Mouse (Mus musculus) heart, postnatal 14 days (tissue): ENCODE measurements around the gene Acbd7. TPM values are rescaled to one million over a fixed set of nuclear protein-coding genes. Genes with fewer than 3 reads are reported as not detected.

Experiments
- DNase-seq, 2 experiments: peaks; one replicate each; pipeline ENCODE4 v3.0.0; 2021 to 2022
- intact Hi-C: fragments of 180-260 bp; cut with DNase I; formaldehyde crosslinking; loops from one replicate; pipeline ENCODE4 v1.15.1; 2025
- long read RNA-seq, 2 experiments: library from polyadenylated mRNA; stranded (forward); transcript quantifications; one replicate each; pipeline ENCODE4 v2.0.0; 2021
- total RNA-seq, 2 experiments: library from RNA; stranded (reverse); gene quantifications; 2 replicates each; pipeline ENCODE4 v1.2.3; 2021

Acbd7 gene
- total RNA-seq = 1 to 10 TPM in 1 of 2 experiments, under 1 TPM in 1; 0.98 to 1.1 TPM
- long read RNA-seq, experiment 1 = 0 reads
- long read RNA-seq, experiment 2 = 0 reads

GRCm38 (mm10) chr2:3335611-3336301 is at the start of gene Acbd7:
Gene Acbd7, plus strand, starts transcription at chr2:3336168.
- DNase-seq = peak; percentile 33 to 45
- intact Hi-C loops = loop anchor here (10.0 kb wide), 1 partner anchor 179 kb away; the partner anchor contains the start of genes Cdnf, Gm45902 and Hspa14

- intact Hi-C loops = no loop called here
- DNase-seq = no peak
Measured at GRCm38 (mm10) chr2:3286243-3286642, 49.7 kb upstream of the Acbd7 start.

- intact Hi-C loops = no loop called here
Measured at GRCm38 (mm10) chr2:3289581-3289980, 46.4 kb upstream of the Acbd7 start.

GRCm38 (mm10) chr2:3292170-3292569 is 43.8 kb upstream of the Acbd7 start:
- no peak for DNase-seq
- intact Hi-C loops = no loop called here

More at GRCm38 (mm10) chr2:3289581-3289980, 46.4 kb upstream of the Acbd7 start:
- DNase-seq = no peak

- no peak for DNase-seq
- intact Hi-C loops = no loop called here
Measured at GRCm38 (mm10) chr2:3295826-3296225, 40.1 kb upstream of the Acbd7 start.

GRCm38 (mm10) chr2:3305426-3306025 is 30.4 kb upstream of the Acbd7 start:
- DNase-seq = peak in 1 of 2 experiments; percentile 7
- intact Hi-C loops = no loop called here

- DNase-seq = no peak
- intact Hi-C loops = no loop called here
Measured at GRCm38 (mm10) chr2:3323132-3323531, 12.8 kb upstream of the Acbd7 start.

GRCm38 (mm10) chr2:3324381-3325130 is 11.4 kb upstream of the Acbd7 start:
- intact Hi-C loops = no loop called here
- no peak for DNase-seq

- DNase-seq = no peak
- intact Hi-C loops = no loop called here
Measured at GRCm38 (mm10) chr2:3326547-3326946, 9.4 kb upstream of the Acbd7 start.

- intact Hi-C loops = no loop called here
Measured at GRCm38 (mm10) chr2:3327351-3327750, 8.6 kb upstream of the Acbd7 start.

GRCm38 (mm10) chr2:3331071-3331703 is 4.8 kb upstream of the Acbd7 start:
- DNase-seq = no peak
- intact Hi-C loops = loop anchor here (5.0 to 10.0 kb wide), 2 partner anchors 104 to 184 kb away; partner anchors contain the start of genes Cdnf, Gm45902 and Hspa14

More at GRCm38 (mm10) chr2:3327351-3327750, 8.6 kb upstream of the Acbd7 start:
- peak; percentile 67 to 80 for DNase-seq

GRCm38 (mm10) chr2:3332056-3332455 is 3.9 kb upstream of the Acbd7 start:
- intact Hi-C loops = loop anchor here (2.0 to 10.0 kb wide), 3 partner anchors 47 to 183 kb away; partner anchors contain the start of genes Cdnf, Gm45902, Hspa14 and Nmt2
- no peak for DNase-seq

- intact Hi-C loops = loop anchor here (2.0 to 10.0 kb wide), 3 partner anchors 48 to 182 kb away; partner anchors contain the start of genes Cdnf, Gm45902, Hspa14 and Nmt2
- DNase-seq = peak; percentile 94 to 97
Measured at GRCm38 (mm10) chr2:3332484-3333242, 3.3 kb upstream of the Acbd7 start, which contains the start of gene Rpp38. Gene Rpp38, minus strand, starts transcription at chr2:3332643.

GRCm38 (mm10) chr2:3333761-3334160 is 2.2 kb upstream of the Acbd7 start:
- DNase-seq = no peak
- intact Hi-C loops = loop anchor here (2.0 to 10.0 kb wide), 3 partner anchors 49 to 181 kb away; partner anchors contain the start of genes Cdnf, Gm45902, Hspa14 and Nmt2

GRCm38 (mm10) chr2:3348422-3348821 is 12.5 kb downstream of the Acbd7 start:
- DNase-seq = no peak
- intact Hi-C loops = loop anchor here (2.0 to 5.0 kb wide), 2 partner anchors 64 to 452 kb away; no protein-coding TSS in a partner anchor

GRCm38 (mm10) chr2:3348919-3349318 is 13.0 kb downstream of the Acbd7 start:
- intact Hi-C loops = loop anchor here (2.0 to 5.0 kb wide), 2 partner anchors 63 to 452 kb away; no protein-coding TSS in a partner anchor
- DNase-seq = peak in 1 of 2 experiments; percentile 17

- DNase-seq = no peak
- intact Hi-C loops = no loop called here
Measured at GRCm38 (mm10) chr2:3353160-3353559, 17.2 kb downstream of the Acbd7 start.

- intact Hi-C loops = no loop called here
- no peak for DNase-seq
Measured at GRCm38 (mm10) chr2:3355793-3356192, 19.8 kb downstream of the Acbd7 start.

GRCm38 (mm10) chr2:3356311-3356710 is 20.3 kb downstream of the Acbd7 start:
- no peak for DNase-seq
- intact Hi-C loops = no loop called here
